Mouse (Mus musculus) CD8-positive naive resting alpha-beta T cell, adult 2 months (primary cell): Measurements from ENCODE around the gene Erc2.

Source experiments
- DNase-seq, 2 experiments: peaks; one replicate each; pipeline ENCODE4 v3.0.0; 2022; ENCODE audit warnings: low read depth in 2 of 2, low spot score in 2 of 2

Gene Erc2

GRCm38 (mm10) chr14:27667016-27667852, 45.0 kb downstream of the Erc2 start:
- no peak for DNase-seq

DNA sequence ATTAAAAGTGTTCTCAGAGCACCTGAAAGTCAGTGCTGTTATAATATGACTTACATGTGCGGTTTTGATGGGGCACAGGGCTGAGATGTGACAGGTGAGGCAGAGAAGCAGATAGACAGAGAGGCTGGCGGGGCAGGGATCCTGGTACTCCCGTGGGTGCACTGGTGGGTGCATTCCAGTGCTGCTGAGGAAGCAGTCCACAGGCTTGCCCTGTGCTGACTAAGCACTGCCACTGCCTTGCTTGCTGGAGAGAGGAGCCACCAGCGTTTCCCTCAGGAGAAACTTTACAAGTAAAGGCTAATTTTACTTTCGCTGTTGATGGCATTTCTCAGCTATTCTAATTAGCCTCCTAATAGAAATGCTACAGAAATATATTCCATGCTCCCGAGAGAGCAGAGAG, 45.9 kb downstream of the Erc2 start:
- no peak for DNase-seq

DNA sequence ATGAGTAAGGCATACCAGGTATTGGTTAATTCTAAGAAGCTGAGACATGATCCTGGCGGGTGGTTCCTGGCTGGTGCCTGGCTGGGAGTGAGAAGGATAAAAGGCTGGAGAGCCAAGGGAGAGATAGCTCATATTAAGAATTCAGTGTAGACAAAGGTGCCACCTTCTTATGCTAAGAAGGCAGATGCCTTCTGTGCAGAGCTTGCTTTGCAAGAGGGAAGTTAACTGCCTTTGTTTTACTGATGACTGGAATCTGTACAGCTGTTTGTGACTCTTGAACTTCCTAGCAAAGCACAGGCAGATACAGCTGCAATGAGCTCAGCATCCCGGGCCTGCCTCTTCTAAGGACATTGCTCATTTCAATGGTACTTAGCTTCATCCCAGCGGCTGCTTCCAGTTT, 47.7 kb downstream of the Erc2 start:
- DNase-seq, result no peak

DNA sequence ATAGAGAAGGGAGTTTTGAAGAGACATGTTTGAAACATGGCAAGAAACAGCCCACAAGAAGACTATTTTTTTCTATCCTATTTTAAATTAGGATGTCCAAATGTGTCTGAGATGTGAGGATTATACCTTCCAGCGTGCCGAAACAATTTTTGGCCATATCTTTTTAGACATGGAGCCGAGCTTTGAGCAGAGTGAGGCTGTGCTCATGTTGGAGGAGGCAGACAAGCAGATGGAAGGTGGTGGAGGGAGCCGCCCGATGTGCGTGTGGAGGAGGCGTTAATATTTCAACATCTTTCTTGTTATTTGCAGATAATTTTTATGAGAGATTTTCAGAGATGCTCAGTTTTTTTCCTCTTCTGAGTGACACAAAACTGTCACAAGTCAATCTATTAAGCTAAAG, 50.5 kb downstream of the Erc2 start:
- no peak for DNase-seq

DNA sequence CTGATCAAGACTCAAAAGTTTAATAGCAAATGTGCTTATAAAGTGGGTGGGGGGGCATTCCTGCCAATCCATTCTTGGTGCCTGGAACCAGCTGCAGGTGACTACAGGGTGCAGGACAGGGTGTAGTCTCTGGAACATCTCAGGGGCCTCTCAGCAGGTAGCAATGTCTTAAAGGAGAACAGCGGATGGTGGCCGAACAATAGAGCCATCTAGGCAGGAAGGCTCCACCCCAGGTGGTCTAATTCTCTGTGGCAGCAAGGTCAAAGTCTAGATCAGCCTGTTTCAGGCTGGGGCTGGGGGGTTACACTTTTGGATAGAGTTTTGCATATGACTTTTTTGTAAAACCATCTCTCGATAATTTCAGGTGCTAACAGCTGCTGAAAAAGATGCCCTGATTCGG, 51.9 kb downstream of the Erc2 start:
- no peak for DNase-seq

GRCm38 (mm10) chr14:27674561-27674960, 52.3 kb downstream of the Erc2 start:
- DNase-seq, result no peak

GRCm38 (mm10) chr14:27675071-27675470, 52.8 kb downstream of the Erc2 start:
- no peak for DNase-seq

DNA sequence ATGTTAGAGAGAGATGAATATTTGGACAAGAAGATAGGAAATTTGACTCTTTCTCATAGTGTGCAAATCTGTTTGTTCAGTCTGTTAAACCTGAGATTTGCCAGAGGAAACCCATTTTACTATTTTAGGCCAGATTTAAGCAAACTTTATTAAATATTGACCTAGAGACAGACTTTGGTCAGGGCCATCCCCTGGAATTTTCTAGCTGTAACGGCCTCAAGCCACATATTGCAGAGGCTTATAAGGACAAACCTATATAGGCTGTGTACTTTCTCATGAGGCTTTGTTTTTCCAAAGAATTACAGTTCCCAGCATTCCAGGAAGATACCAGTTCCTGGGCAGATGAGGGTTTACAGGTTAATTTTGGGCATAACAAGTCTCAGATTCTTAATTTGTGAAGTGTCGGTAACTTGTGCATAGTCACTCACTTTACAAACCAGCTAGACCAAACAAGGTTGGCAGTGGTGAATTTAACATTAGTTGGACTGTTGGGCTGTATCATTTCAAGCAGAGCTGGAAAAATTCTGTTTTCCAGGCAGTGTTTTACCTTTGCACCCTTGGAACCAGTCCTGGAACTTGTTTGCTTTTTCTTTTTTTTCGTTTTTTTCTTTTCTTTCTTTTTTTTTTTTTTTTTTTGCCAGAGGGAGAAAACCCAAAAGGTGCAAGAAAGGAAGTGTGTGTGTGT, 60.3 kb downstream of the Erc2 start:
- DNase-seq, result no peak

DNA sequence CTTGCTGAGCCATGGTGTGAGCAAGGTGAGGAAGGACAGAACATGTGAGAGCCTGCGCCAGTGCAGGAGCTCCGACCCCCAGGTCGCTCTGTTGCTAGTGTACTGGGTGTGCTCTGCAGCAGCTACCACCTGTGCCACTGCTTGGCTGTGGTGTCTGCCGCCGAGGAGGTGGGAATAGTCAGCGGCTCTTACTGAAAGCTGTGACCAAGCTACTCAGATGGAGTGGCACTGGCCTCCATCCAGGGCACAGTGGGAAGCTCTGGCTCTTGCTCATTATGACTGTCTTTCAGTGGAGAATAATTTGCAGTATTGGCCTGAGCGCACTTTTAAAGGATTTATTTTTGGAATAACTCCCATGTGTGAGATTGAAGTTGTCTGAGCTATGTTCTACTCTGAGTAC, 73.6 kb downstream of the Erc2 start:
- DNase-seq, result no peak

DNA sequence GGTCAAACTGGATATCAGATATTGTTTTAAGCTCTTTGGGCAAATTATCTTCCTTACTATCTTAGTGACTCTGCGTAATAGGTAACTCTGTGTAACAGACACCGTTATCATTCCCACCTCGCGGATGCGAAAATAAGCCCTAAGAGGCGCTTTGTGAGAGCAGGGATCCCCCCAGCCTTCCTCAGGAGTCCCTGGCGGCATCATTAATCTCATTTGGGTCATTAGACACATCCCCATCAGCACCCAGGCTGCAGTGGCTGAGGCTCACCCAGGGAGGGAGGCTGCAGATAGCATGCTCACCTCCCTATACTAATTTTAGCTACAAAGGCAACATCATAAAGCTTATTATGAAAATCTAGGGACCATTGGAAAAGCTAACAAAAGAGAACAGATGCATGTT, 95.1 kb downstream of the Erc2 start:
- DNase-seq, result no peak

DNA sequence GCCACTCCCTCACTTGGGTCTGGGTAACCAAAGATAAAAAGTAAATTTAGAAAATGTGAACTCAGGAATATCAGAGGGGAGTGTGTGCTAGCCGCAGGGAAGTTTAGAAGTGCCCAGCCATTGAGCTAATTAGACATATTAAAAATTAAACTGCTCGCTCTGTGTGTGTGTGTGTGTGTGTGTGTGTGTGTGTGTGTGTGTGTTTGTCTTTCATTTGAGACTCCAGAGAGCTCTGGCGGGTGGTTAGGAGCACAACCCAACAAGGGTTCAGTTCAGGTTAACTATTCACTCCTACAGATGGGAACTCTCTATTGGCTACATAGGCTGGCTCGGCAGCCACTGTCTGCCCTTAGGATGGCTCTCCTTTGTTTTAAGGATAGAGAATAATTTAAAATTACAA, 97.4 kb downstream of the Erc2 start:
- DNase-seq, result no peak

- no peak for DNase-seq
Measured at GRCm38 (mm10) chr14:27720944-27721343, 98.7 kb downstream of the Erc2 start.

DNA sequence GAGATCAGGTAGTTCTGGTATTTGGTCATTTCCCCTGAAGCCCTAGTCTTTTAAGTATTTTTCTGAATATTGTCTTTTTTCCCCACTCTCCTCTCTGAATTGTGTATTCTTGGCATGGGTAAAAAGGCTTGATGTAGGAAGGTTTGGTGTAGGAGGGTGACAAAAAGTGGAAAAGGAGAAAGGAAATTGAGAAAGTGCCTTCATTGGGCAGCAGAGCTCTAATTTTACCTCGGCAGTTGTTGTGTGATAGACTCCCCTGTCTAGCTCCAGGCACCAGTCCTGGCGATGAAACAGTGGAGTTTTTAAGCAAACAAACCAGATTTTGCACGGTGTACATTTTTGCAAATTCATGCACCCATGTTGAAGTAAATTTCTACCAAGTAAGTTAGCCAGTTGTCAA, 99.5 kb downstream of the Erc2 start:
- DNase-seq, result no peak

- no peak for DNase-seq
Measured at GRCm38 (mm10) chr14:27727541-27727940, 105.3 kb downstream of the Erc2 start.

GRCm38 (mm10) chr14:27731086-27731485, 108.9 kb downstream of the Erc2 start:
- DNase-seq, result no peak

DNA sequence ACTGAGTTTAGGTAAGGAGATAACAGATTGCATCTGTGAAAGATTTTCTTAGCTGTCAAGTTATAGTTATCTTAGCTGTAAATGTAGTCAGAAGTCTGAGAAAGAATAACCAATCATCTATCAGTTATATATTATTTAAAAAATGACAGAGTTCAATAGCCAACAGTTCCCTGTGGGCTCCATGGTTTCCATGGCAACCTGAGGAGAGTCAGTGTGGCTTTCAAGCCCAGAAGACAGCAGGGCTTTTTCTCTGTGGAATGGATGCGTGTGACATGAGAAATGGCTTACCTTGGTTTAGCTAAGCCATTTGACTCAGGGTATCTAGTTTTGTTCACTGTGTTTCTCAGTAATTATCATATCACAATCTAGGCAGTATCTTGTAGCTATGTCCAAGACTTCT, 117.2 kb downstream of the Erc2 start:
- DNase-seq, result no peak

DNA sequence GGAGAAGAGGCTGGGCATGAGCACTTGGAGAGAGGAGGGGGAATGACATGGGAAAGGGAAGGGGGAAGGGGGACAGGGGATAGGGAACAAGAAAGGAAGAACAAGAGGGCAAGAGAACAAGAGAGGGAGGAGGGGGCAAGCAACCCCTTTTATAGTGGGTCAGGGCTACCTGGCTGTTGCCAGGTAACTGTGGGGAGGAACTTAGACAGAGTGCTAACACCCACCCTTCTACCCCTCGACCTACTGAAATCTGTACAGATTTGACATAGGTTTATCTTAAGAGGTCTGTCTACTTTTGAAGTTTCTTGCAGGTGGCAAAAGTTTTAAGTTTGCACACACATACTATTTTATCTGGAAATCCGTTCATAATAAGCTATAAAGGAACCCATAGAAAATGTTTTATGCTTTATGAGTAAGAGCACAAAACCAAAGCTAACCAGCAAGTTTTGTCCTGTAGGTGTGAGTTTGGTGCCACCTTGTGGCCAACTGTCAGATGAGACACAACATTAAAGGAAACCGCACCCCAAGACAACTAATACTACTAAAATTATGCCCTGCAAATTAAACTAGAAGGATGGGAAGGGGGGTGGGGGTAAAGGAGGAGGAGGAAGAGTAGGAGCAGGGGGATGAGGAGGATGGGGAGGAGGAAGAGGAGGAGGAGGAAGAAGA, 119.2 kb downstream of the Erc2 start:
- DNase-seq, result peak in 1 of 2 experiments; percentile 2

DNA sequence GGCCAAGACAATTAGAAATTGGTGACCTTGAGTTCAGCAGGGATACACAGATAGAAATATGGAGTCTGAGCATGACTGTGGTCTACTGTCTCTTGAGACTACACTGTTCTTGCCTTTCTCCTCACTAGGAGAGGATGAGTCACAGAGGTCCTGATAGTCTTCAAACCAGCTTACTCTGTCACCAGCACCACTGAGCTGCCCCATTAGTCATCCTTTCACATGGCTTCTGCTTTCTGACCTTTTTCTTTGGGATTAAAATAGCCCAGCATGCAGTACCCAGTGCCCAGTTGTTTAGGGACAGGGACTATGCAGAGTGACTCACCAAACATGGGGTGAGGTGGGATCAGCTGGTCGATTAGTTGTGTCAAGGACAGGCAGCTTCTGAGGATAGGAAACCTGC, 132.1 kb downstream of the Erc2 start:
- DNase-seq, result no peak

GRCm38 (mm10) chr14:27756901-27757300, 134.7 kb downstream of the Erc2 start:
- DNase-seq, result no peak

DNA sequence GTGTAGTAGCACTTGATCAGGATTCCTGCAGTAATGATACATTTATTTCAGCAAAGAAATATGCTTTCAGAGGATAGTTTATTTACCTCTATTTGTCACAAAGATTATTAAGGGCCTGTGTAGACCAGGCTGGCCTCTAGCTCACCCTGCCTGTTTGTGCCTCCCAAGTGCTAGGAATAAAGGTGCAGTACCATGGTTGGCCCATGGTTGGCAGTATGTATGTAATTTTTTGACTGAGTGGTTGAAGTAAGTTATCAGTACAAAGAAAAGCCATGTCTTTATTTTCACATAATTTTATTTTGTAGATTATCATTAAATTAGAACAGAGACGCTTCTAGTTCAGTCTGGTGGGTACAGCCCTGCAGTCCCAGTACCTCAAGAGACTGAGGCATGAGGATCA, 136.0 kb downstream of the Erc2 start:
- DNase-seq, result no peak

DNA sequence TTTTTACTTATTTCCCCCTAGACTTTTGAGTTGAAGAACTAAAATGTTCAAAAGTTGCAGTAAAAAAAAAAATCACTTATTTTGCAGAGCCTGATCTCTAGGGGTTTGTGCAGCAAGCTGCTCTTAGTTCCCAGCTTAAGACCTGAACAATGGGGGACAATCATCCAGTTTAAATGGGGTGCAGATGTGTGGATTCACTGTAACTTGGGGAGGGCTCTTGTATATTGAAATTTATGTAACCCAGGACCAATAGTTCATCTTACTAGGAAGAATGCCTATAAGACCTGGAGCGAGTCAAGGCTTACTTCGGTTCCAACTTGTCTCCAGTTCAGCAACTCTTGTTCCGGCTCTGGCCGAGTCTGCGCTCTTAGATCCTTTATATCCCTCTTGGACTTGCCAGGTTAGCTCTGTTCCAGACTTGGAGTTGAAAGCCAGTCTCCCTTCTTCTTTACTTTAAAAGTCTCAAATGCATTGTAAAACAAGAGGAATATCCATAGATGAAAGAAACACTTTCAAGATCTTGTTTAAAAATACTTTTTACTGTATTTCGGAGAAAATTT, 136.9 kb downstream of the Erc2 start:
- DNase-seq, result no peak

DNA sequence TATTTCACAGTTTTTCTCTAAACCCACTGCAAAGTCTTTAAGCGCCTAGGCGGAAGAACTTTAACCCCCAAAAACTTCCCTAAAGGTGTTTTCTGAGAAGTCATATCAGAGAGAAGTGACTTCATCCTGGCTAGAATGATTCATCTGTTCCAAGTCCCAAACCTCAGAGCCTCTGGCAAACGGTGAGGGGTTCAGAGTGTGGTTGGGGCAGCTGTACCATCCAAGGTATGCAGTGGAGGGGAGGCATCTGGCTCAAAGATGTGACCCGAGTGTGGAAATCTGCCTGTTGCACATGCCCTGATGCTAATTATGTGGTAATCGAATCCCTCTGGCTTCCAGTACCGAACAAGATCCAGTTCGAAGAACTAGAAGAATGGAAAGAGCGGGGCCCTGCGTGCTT, 137.8 kb downstream of the Erc2 start:
- no peak for DNase-seq
